Mouse (Mus musculus) midbrain, embryonic 10.5 days (tissue): ENCODE measurements around the gene Neurog2. TPM values are rescaled to one million over a fixed set of nuclear protein-coding genes. Genes with fewer than 3 reads are reported as not detected.

Experiments used
- DNase-seq: peaks from one replicate; pipeline ENCODE4 v3.0.0-alpha.2; 2017; ENCODE audit warnings: low spot score
- H3K27ac ChIP-seq: fragments of 300-500 bp; sonication (generic); replicated peaks from 2 replicates; pipeline ENCODE4 v1.5.1; 2016; ENCODE audit warnings: mild to moderate bottlenecking
- H3K27me3 ChIP-seq: fragments of 300-500 bp; sonication (generic); 2 replicates; pipeline ENCODE4 v1.6.1; 2016; ENCODE audit warnings: low read depth, mild to moderate bottlenecking; ENCODE audit not compliant: poor library complexity, severe bottlenecking
- H3K36me3 ChIP-seq: fragments of 300-500 bp; sonication (generic); 2 replicates; pipeline ENCODE4 v1.6.1; 2016; ENCODE audit warnings: mild to moderate bottlenecking, moderate library complexity
- H3K4me1 ChIP-seq: fragments of 300-500 bp; sonication (generic); 2 replicates; pipeline ENCODE4 v1.6.1; 2016
- H3K4me3 ChIP-seq: fragments of 300-500 bp; sonication (generic); 2 replicates; pipeline ENCODE4 v1.5.1; 2016; ENCODE audit warnings: mild to moderate bottlenecking, moderate library complexity
- H3K9me3 ChIP-seq: fragments of 300-500 bp; sonication (generic); replicated peaks from 2 replicates; pipeline ENCODE4 v1.6.1; 2016; ENCODE audit warnings: mild to moderate bottlenecking
- WGBS: fragments of 180-500 bp; shearing (Covaris S2); methylation state at CpG from one replicate; pipeline ENCODE4 v1.1.7; 2016; 5-methylcytosine and 5-hydroxymethylcytosine counted together
- polyA plus RNA-seq: library from polyadenylated mRNA; unstranded; fragments of >200 nt; fragmentation: Nextera tagmentation; extraction: Ambion mirVana; gene quantifications from 2 replicates; pipeline ENCODE4 v1.2.1, GENCODE M21; 2016

Gene Neurog2
- polyA plus RNA-seq = 26.5 and 47.5 TPM in 2 replicates

DNA sequence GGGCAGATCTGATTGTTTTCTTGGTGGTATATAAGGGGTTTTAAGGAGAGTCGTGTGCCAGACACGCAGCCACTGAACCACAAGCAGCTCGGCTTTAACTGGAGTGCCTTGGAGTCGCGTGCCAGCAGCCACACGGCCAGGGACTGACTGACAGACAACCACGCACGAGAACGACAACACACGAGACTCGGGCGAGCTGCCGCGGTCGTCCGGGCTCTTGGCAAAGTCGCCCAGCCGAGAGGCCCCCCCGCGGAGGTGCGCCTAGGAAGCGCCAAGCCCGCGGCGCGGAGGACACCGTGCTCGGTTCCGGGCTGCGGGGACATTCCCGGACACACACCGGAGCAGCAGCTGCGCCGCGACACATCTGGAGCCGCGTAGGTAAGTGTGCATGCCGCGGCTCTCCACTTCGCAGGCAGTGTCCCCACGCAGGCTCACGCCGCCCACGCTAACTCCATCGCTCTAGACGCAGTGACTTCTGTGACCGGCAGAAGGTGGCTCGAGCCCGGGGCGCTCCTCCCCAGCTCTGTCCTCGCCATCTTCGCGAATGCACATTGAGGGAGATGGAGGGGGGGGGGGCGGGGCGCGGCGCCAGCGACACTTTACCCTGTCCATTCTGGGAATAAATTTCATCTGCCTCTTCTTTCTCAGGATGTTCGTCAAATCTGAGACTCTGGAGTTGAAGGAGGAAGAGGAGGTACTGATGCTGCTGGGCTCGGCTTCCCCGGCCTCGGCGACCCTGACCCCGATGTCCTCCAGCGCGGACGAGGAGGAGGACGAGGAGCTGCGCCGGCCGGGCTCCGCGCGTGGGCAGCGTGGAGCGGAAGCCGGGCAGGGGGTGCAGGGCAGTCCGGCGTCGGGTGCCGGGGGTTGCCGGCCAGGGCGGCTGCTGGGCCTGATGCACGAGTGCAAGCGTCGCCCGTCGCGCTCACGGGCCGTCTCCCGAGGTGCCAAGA is at the start of gene Neurog2:
TSS of gene Neurog2 (plus strand) at position 56 of the 953 bp plus-strand sequence.
- H3K4me1 ChIP-seq = peaks cover 69% of the 10 kb centered on the region
- H3K27ac ChIP-seq = peak within 1 kb of the TSS; percentile 89
- peak within 1 kb of the TSS; percentile 64 for H3K4me3 ChIP-seq
- H3K36me3 ChIP-seq = no peaks in the 10 kb centered on the region
- under 1% methylated on average over 90 of the region's 92 CpGs for WGBS
- H3K9me3 ChIP-seq = no peaks in the 10 kb centered on the region
- peaks cover 100% of the 10 kb centered on the region for H3K27me3 ChIP-seq
- peak; percentile 71 for DNase-seq

DNA sequence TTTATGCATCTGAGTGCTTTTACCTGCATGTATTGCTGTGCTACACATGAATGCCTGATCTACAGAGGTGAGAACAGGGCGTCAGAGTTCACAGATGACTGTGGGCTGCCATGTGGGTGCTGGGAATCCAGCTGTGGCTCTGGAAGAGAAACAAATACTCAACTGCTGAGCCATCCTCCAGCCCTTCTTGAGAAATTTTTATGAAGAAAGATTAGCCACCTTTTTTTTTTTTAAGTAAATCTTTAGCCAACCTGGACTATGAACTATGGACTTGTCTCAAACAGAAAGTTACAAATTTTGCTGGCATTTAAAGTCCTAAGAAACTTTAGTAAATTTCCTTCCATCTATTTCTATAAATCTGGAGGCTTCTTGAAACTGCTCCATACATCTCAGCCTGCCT is 35.8 kb upstream of the Neurog2 start:
- Histone ChIP-seq H3K4me1 (no peaks in the 10 kb centered on the region), H3K4me3 (no peak overlapping the region), H3K27ac (no peak overlapping the region), H3K27me3 (no peaks in the 10 kb centered on the region), H3K9me3 (no peaks in the 10 kb centered on the region), H3K36me3 (peaks cover 82% of the 10 kb centered on the region)
- WGBS = 93% methylated on average over 1 of the region's 1 CpGs
- no peak for DNase-seq

GRCm38 (mm10) chr3:127608109-127608508 is 24.8 kb upstream of the Neurog2 start:
- Histone ChIP-seq H3K9me3 (no peaks in the 10 kb centered on the region), H3K36me3 (peaks cover 84% of the 10 kb centered on the region), H3K4me1 (no peaks in the 10 kb centered on the region), H3K27me3 (no peaks in the 10 kb centered on the region), H3K4me3 (no peak overlapping the region), H3K27ac (no peak overlapping the region)
- no peak for DNase-seq
- WGBS = 87% methylated on average over 2 of the region's 2 CpGs

DNA sequence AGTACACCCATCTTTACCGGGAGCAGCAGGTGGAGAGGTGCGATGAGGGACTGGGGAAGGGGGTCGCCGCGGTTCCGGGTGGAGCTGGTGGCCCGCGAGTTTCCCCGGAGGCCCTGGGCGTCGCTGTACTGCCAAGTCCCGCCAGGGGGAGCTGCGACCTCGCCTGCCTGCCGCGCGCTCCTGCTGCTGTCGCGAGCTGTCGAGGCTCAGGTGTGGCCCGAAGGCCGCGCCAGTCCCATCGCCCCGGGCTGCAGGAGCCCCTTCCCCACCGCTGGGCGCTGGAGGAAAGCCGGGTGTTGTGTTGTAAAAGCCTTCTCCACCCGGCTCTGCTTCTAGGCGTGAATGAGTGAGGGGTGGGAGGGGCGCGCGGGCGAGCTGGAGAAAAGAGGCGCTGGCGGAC is 7.6 kb upstream of the Neurog2 start:
- H3K4me1 ChIP-seq = peaks cover 51% of the 10 kb centered on the region
- peak; percentile 85 for DNase-seq
- H3K4me3 ChIP-seq = peak overlapping the region; percentile 39
- peaks cover 98% of the 10 kb centered on the region for H3K27me3 ChIP-seq
- WGBS = 1% methylated on average over 36 of the region's 36 CpGs
- no peaks in the 10 kb centered on the region for H3K36me3 ChIP-seq
- H3K27ac ChIP-seq = peak overlapping the region; percentile 46; the same call in 1 of the 2 replicates
- 0 out of 2 replicates have a peak, but pooled peaks cover 4% of the 10 kb centered on the region for H3K9me3 ChIP-seq

GRCm38 (mm10) chr3:127625701-127626399 is 7.1 kb upstream of the Neurog2 start:
- H3K9me3 ChIP-seq = 0 out of 2 replicates have a peak, but pooled peaks cover 4% of the 10 kb centered on the region
- peak; percentile 69 for DNase-seq
- H3K27ac ChIP-seq = peak overlapping the region; percentile 46; the same call in 1 of the 2 replicates

GRCm38 (mm10) chr3:127626524-127626923 is 6.4 kb upstream of the Neurog2 start:
- H3K36me3 ChIP-seq = no peaks in the 10 kb centered on the region
- 0 out of 2 replicates have a peak, but pooled peaks cover 4% of the 10 kb centered on the region for H3K9me3 ChIP-seq
- 6% methylated on average over 3 of the region's 3 CpGs for WGBS
- peaks cover 100% of the 10 kb centered on the region for H3K27me3 ChIP-seq
- 0 out of 2 replicates have a peak overlapping the region, but pooled peaks have one; percentile 20 for H3K4me3 ChIP-seq
- no peak for DNase-seq
- H3K4me1 ChIP-seq = peaks cover 62% of the 10 kb centered on the region
- no peak overlapping the region; the same call in 1 of the 2 replicates for H3K27ac ChIP-seq

More at GRCm38 (mm10) chr3:127625701-127626399, 7.1 kb upstream of the Neurog2 start:
- Histone ChIP-seq H3K27me3 (peaks cover 100% of the 10 kb centered on the region), H3K36me3 (no peaks in the 10 kb centered on the region), H3K4me1 (peaks cover 55% of the 10 kb centered on the region), H3K4me3 (peak overlapping the region; percentile 39)
- WGBS = under 1% methylated on average over 28 of the region's 28 CpGs

GRCm38 (mm10) chr3:127627151-127627955 is 5.6 kb upstream of the Neurog2 start:
- Histone ChIP-seq H3K4me1 (peaks cover 70% of the 10 kb centered on the region), H3K27me3 (peaks cover 100% of the 10 kb centered on the region), H3K9me3 (0 out of 2 replicates have a peak, but pooled peaks cover 4% of the 10 kb centered on the region), H3K36me3 (no peaks in the 10 kb centered on the region), H3K27ac (peak overlapping the region; percentile 85), H3K4me3 (peak overlapping the region; percentile 40)
- 0% methylated on average over 28 of the region's 28 CpGs for WGBS
- peak; percentile 72 for DNase-seq

DNA sequence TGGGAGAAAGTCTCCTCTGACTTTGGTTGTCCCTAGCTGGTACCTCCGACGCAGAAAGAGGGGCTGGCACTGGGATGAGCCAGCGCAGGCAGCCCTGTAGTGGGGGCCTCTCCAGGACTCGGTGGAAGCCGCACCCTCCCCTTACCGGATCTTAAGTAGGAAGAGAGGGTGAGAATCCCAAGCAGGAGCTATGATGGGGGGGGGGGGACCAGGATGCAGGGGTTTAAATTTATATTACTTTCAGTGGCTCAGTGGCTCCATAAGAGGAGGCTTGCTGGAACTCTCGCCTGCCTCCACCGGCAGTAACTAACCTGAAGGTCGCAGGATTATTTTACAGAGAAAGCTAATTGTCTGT is 5.0 kb upstream of the Neurog2 start:
- Histone ChIP-seq H3K36me3 (no peaks in the 10 kb centered on the region), H3K27me3 (peaks cover 100% of the 10 kb centered on the region), H3K4me3 (peak overlapping the region; percentile 40), H3K27ac (peak overlapping the region; percentile 85), H3K9me3 (0 out of 2 replicates have a peak, but pooled peaks cover 3% of the 10 kb centered on the region), H3K4me1 (peaks cover 76% of the 10 kb centered on the region)
- DNase-seq = no peak
- WGBS = 1% methylated on average over 9 of the region's 9 CpGs

GRCm38 (mm10) chr3:127628311-127629184 is 4.4 kb upstream of the Neurog2 start:
- H3K9me3 ChIP-seq = no peaks in the 10 kb centered on the region
- WGBS = under 1% methylated on average over 37 of the region's 37 CpGs
- peak overlapping the region; percentile 40 for H3K4me3 ChIP-seq
- no peaks in the 10 kb centered on the region for H3K36me3 ChIP-seq
- peak overlapping the region; percentile 85 for H3K27ac ChIP-seq
- peak; percentile 72 for DNase-seq
- peaks cover 82% of the 10 kb centered on the region for H3K4me1 ChIP-seq
- peaks cover 100% of the 10 kb centered on the region for H3K27me3 ChIP-seq

GRCm38 (mm10) chr3:127630190-127630589 is 2.7 kb upstream of the Neurog2 start:
- Histone ChIP-seq H3K4me1 (peaks cover 96% of the 10 kb centered on the region), H3K9me3 (no peaks in the 10 kb centered on the region), H3K36me3 (no peaks in the 10 kb centered on the region), H3K27ac (no peak overlapping the region), H3K27me3 (peaks cover 100% of the 10 kb centered on the region), H3K4me3 (no peak overlapping the region)
- DNase-seq = no peak
- 3% methylated on average over 1 of the region's 1 CpGs for WGBS

- H3K27ac ChIP-seq = peak overlapping the region; percentile 28; the same call in 1 of the 2 replicates
- peaks cover 100% of the 10 kb centered on the region for H3K27me3 ChIP-seq
- H3K9me3 ChIP-seq = no peaks in the 10 kb centered on the region
- 3% methylated on average over 17 of the region's 17 CpGs for WGBS
- H3K4me3 ChIP-seq = peak overlapping the region; percentile 64
- H3K36me3 ChIP-seq = no peaks in the 10 kb centered on the region
- DNase-seq = no peak
- peaks cover 92% of the 10 kb centered on the region for H3K4me1 ChIP-seq
Measured at GRCm38 (mm10) chr3:127630735-127631372, 2.1 kb upstream of the Neurog2 start.
